Mouse (Mus musculus) CH12.LX (cell line): ENCODE measurements at regions not wholly inside any gene's neighbourhood (a gene's known extent, or its start where the extent isn't known, plus 50 kb on each side); places are given as distances from the start of the nearest gene placed in this dataset.

Source experiments
- DNase-seq: peaks from one replicate; pipeline ENCODE4 v3.0.0-alpha.2; 2013; ENCODE audit errors: extremely low read depth
- H3K27ac ChIP-seq: 2 replicates; pipeline ENCODE4 v1.5.1; 2012; ENCODE audit warnings: low read depth, mild to moderate bottlenecking, control low read depth, moderate library complexity; ENCODE audit not compliant: insufficient read depth
- H3K27me3 ChIP-seq: replicated peaks from 2 replicates; pipeline ENCODE3; 2012; ENCODE audit warnings: inconsistent platforms
- H3K36me3 ChIP-seq, 2 experiments: replicated peaks in 1 of 2; 2 replicates each; pipeline versions ENCODE3 to v1.6.1; 2012; ENCODE audit warnings: inconsistent platforms in 1 of 2, low read length in 1 of 2, mild to moderate bottlenecking in 1 of 2, mixed read lengths in 1 of 2, moderate library complexity in 1 of 2; ENCODE audit not compliant: control insufficient read depth in 1 of 2, insufficient read depth in 1 of 2
- H3K4me1 ChIP-seq, 2 experiments: 2 replicates each; pipeline ENCODE4 v1.6.1; 2012; ENCODE audit warnings: inconsistent platforms in 1 of 2, moderate library complexity in 1 of 2; ENCODE audit not compliant: insufficient read depth in 2 of 2, control insufficient read depth in 1 of 2
- H3K4me2 ChIP-seq: 2 replicates; pipeline ENCODE4 v1.6.1; 2012; ENCODE audit warnings: low read depth, mild to moderate bottlenecking, control low read depth; ENCODE audit not compliant: poor library complexity, insufficient read depth, severe bottlenecking
- H3K4me3 ChIP-seq, 3 experiments: fragments of 150-350 bp in 1 of 3; sonication (generic) in 1 of 3; replicated peaks in 1 of 3; 2 replicates each; pipeline versions ENCODE3 to v1.5.1; 2011 to 2012; ENCODE audit warnings: low read depth in 2 of 3, low read length in 2 of 3, mild to moderate bottlenecking in 2 of 3, moderate library complexity in 2 of 3, control low read depth in 1 of 3, improper control_type of control experiment in 1 of 3, inconsistent platforms in 1 of 3, mixed read lengths in 1 of 3; ENCODE audit not compliant: poor library complexity in 1 of 3
- H3K79me2 ChIP-seq: replicated peaks from 2 replicates; pipeline ENCODE4 v1.6.1; 2012; ENCODE audit warnings: mild to moderate bottlenecking, moderate library complexity; ENCODE audit not compliant: control insufficient read depth, poor library complexity, insufficient read depth, severe bottlenecking; ENCODE audit errors: extremely low read depth
- H3K9ac ChIP-seq: 2 replicates; pipeline ENCODE4 v1.6.1; 2012; ENCODE audit warnings: low read depth, mild to moderate bottlenecking, control low read depth, moderate library complexity; ENCODE audit not compliant: insufficient read depth
- H3K9me3 ChIP-seq: replicated peaks from 2 replicates; pipeline ENCODE3; 2012; ENCODE audit warnings: low read length, inconsistent platforms, mixed read lengths
- BHLHE40 ChIP-seq: IDR thresholded peaks from 2 replicates; pipeline ENCODE4 v1.6.1; 2011; ENCODE audit warnings: mild to moderate bottlenecking, low read depth, low read length, improper control_type of control experiment
- CHD2 ChIP-seq: IDR thresholded peaks from 2 replicates; pipeline ENCODE4 v1.6.1; 2011; ENCODE audit warnings: low read length, improper control_type of control experiment
- ELF1 ChIP-seq: IDR thresholded peaks from 2 replicates; pipeline ENCODE4 v1.6.1; 2014; ENCODE audit warnings: low read depth, mild to moderate bottlenecking, inconsistent platforms, low read length, improper control_type of control experiment
- EP300 ChIP-seq: IDR thresholded peaks from 2 replicates; pipeline ENCODE4 v1.6.1; 2011; ENCODE audit warnings: low read length, improper control_type of control experiment
- GABPA ChIP-seq: IDR thresholded peaks from 2 replicates; pipeline ENCODE4 v1.6.1; 2012; ENCODE audit warnings: low read depth, low read length, improper control_type of control experiment, inconsistent platforms; ENCODE audit not compliant: insufficient replicate concordance
- HCFC1 ChIP-seq: IDR thresholded peaks from 2 replicates; pipeline ENCODE4 v1.6.1; 2012; ENCODE audit warnings: low read depth, mild to moderate bottlenecking, inconsistent platforms, low read length, improper control_type of control experiment
- JUN ChIP-seq: IDR thresholded peaks from 2 replicates; pipeline ENCODE4 v1.6.1; 2011; ENCODE audit warnings: low read depth, mild to moderate bottlenecking, low read length, improper control_type of control experiment, moderate library complexity; ENCODE audit not compliant: insufficient read depth
- JUND ChIP-seq: conservative IDR thresholded peaks from 2 replicates; pipeline ENCODE4 v1.6.1; 2011; ENCODE audit warnings: low read depth, low read length, improper control_type of control experiment
- MAFK ChIP-seq: IDR thresholded peaks from 2 replicates; pipeline ENCODE4 v1.6.1; 2011; ENCODE audit warnings: low read length, improper control_type of control experiment; ENCODE audit not compliant: insufficient replicate concordance
- MAZ ChIP-seq: IDR thresholded peaks from 2 replicates; pipeline ENCODE4 v1.6.1; 2012; ENCODE audit warnings: low read depth, mild to moderate bottlenecking, inconsistent platforms, low read length, improper control_type of control experiment, moderate library complexity
- MEF2A ChIP-seq: IDR thresholded peaks from 2 replicates; pipeline ENCODE4 v1.6.1; 2014; ENCODE audit warnings: low read depth, mild to moderate bottlenecking, inconsistent platforms, low read length, improper control_type of control experiment, borderline replicate concordance
- NELFE ChIP-seq: IDR thresholded peaks from 2 replicates; pipeline ENCODE4 v1.6.1; 2011; ENCODE audit warnings: low read depth, low read length, improper control_type of control experiment
- POLR2AphosphoS2 ChIP-seq: IDR thresholded peaks from 2 replicates; pipeline ENCODE4 v1.6.1; 2011; ENCODE audit warnings: low read depth, low read length, improper control_type of control experiment
- TBP ChIP-seq: conservative IDR thresholded peaks from 2 replicates; pipeline ENCODE4 v1.6.1; 2011; ENCODE audit warnings: low read depth, low read length, improper control_type of control experiment
- USF2 ChIP-seq: conservative IDR thresholded peaks from 2 replicates; pipeline ENCODE4 v1.6.1; 2011; ENCODE audit warnings: low read depth, low read length, improper control_type of control experiment
- ZC3H11A ChIP-seq: IDR thresholded peaks from 2 replicates; pipeline ENCODE4 v1.6.1; 2012; ENCODE audit warnings: low read depth, mild to moderate bottlenecking, inconsistent platforms, low read length, improper control_type of control experiment
- ZMIZ1 ChIP-seq: IDR thresholded peaks from 2 replicates; pipeline ENCODE4 v1.6.1; 2012; ENCODE audit warnings: low read depth, mild to moderate bottlenecking, inconsistent platforms, low read length, improper control_type of control experiment
- ZNF384 ChIP-seq: IDR thresholded peaks from 2 replicates; pipeline ENCODE4 v1.6.1; 2012; ENCODE audit warnings: low read depth, low read length, improper control_type of control experiment, inconsistent platforms
- dilution Hi-C: fragments of 300-500 bp; cut with MboI; formaldehyde crosslinking; loops from 2 replicates; pipeline ENCODE4 v1.14.3; 2020; ENCODE audit warnings: low sequenced_read_pairs; ENCODE audit not compliant: extremely low pct_unique_long_range_greater_than_20kb, extremely low pct_ligation_motif_present
- in situ Hi-C: fragments of 300-500 bp; cut with MboI; formaldehyde crosslinking; loops from 3 replicates; pipeline ENCODE4 v1.14.3; 2019; ENCODE audit warnings: low sequenced_read_pairs, low pct_ligation_motif_present, low pct_unique_long_range_greater_than_20kb, mixed read lengths

- H3K36me3 ChIP-seq = no peaks in the 10 kb centered on the region
- no peak overlapping the region for H3K4me2 ChIP-seq
- H3K4me3 ChIP-seq = no peak overlapping the region
- H3K27me3 ChIP-seq = no peaks in the 10 kb centered on the region
- peaks cover 3 to 8% of the 10 kb centered on the region in 2 experiments for H3K4me1 ChIP-seq
- no peak overlapping the region for H3K27ac ChIP-seq
- H3K9me3 ChIP-seq = no peaks in the 10 kb centered on the region
- no peaks in the 10 kb centered on the region for H3K79me2 ChIP-seq
- no peak for DNase-seq
- in situ Hi-C loops = no loop called here
- TF ChIP-seq MAFK = no peak
- TF ChIP-seq, all 38 proteins: peak for 0
- H3K9ac ChIP-seq = no peak overlapping the region
- dilution Hi-C loops = no loop called here
Observed at GRCm38 (mm10) chr9:85426809-85427208, 99.7 kb upstream of the Tent5a start.

- Histone ChIP-seq H3K9ac (no peak overlapping the region), H3K4me3 (no peak overlapping the region), H3K27me3 (no peaks in the 10 kb centered on the region), H3K79me2 (no peaks in the 10 kb centered on the region), H3K36me3 (no peaks in the 10 kb centered on the region), H3K4me1 (peaks cover 3 to 8% of the 10 kb centered on the region in 2 experiments), H3K9me3 (no peaks in the 10 kb centered on the region), H3K27ac (no peak overlapping the region), H3K4me2 (peak overlapping the region; percentile 2; the same call in 1 of the 2 replicates)
- DNase-seq = peak; percentile 3
- TF ChIP-seq GABPA (no peak), CHD2 (no peak), JUND (no peak), NELFE (no peak), ZC3H11A (no peak), BHLHE40 (no peak), ZNF384 (no peak), ELF1 (peak; percentile 45; the same call in 1 of the 2 replicates), TBP (no peak), USF2 (no peak), EP300 (0 out of 2 replicates have a peak, but pooled peaks have one; percentile 23), POLR2AphosphoS2 (no peak), ZMIZ1 (no peak), HCFC1 (no peak)
- in situ Hi-C loops (no loop called here), dilution Hi-C loops (no loop called here)
Observed at GRCm38 (mm10) chr9:85423908-85424307, 96.8 kb upstream of the Tent5a start.

- no peaks in the 10 kb centered on the region for H3K36me3 ChIP-seq
- H3K4me2 ChIP-seq = no peak overlapping the region
- TF ChIP-seq MAZ (no peak), JUN (no peak), CHD2 (no peak), MEF2A (no peak)
- H3K79me2 ChIP-seq = no peaks in the 10 kb centered on the region
- no peak overlapping the region for H3K4me3 ChIP-seq
- dilution Hi-C loops = no loop called here
- in situ Hi-C loops = no loop called here
- no peak for DNase-seq
- H3K4me1 ChIP-seq = peaks cover 3 to 15% of the 10 kb centered on the region in 2 experiments; a peak in 3 of 4 replicates
- no peak overlapping the region for H3K27ac ChIP-seq
- no peaks in the 10 kb centered on the region for H3K27me3 ChIP-seq
- H3K9ac ChIP-seq = no peak overlapping the region
- no peaks in the 10 kb centered on the region for H3K9me3 ChIP-seq
Observed at GRCm38 (mm10) chr9:85414391-85414790, 87.2 kb upstream of the Tent5a start.
